Mouse (Mus musculus): ENCODE data around the gene Ralgps1.

GRCm38 (mm10) chr2:33234848-33235247 lies 136.4 kb downstream of the Ralgps1 start:
- TF ChIP-seq CTCF (IDR thresholded peaks at IDR 0.05; ENCODE audit: low read depth) (peak; percentile 48), EP300 (optimal IDR thresholded peaks at IDR 0.05) (no peak)
